Mouse (Mus musculus) thymus, postnatal 14 days (tissue): ENCODE data around the gene Tdrd12.

Source experiments
- DNase-seq: peaks from one replicate; pipeline ENCODE4 v3.0.0; 2021

The Tdrd12 gene

GRCm38 (mm10) chr7:35447996-35448846, 89.3 kb downstream of the Tdrd12 start, which contains the start of gene Slc7a9:
TSS of gene Slc7a9 (plus strand) at chr7:35448796.
- DNase-seq: no peak

DNA sequence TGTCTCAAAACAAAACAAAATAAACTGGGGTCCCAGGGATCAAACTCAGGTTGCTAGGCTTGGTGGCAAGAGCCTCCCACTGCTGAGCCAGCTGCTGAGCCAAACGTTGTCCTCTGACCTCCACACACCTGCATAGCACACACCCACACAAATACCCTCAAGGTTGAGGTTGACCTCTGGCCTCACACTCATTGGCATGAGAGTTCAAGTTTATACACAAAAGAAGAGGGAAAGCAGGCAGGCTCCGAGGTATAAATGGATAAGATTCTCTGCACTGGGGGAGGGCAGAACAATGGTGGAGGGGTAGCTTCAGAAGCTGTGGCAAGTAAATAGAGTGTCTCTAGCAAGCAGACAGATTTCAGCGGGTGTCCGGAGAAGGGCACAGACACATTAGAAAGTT, 90.0 kb downstream of the Tdrd12 start:
- DNase-seq: no peak

- DNase-seq: no peak
Observed at GRCm38 (mm10) chr7:35435266-35435665, 102.3 kb downstream of the Tdrd12 start.

DNA sequence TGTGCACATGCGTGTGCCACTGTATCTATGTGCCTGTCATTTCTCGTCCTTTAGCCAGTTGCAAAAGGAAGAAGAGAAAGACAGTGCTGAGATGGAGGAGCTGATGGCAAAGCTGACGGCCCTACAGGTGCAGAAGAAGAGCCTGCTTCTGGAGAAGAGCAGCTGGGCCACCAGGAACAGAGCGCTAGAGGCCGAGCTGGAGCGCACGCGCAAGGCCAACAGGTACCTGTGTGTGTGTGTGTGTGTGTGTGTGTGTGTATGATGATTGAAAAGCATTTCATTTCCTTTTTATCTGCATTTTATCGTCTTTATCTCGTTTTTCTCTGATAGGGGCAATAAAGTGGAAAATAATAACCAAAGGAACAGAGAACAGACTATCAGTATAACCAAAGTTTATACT, 109.4 kb downstream of the Tdrd12 start:
- DNase-seq: no peak

GRCm38 (mm10) chr7:35423071-35423470, 114.5 kb downstream of the Tdrd12 start:
- no peak for DNase-seq
